Mouse (Mus musculus): ENCODE results near the gene Dusp2. TPM values are rescaled to one million over a fixed set of nuclear protein-coding genes. Genes with fewer than 3 reads are reported as not detected.

The Dusp2 gene
- polyA plus RNA-seq, 1 experiment from 2014 or later: 5.6 TPM

DNA sequence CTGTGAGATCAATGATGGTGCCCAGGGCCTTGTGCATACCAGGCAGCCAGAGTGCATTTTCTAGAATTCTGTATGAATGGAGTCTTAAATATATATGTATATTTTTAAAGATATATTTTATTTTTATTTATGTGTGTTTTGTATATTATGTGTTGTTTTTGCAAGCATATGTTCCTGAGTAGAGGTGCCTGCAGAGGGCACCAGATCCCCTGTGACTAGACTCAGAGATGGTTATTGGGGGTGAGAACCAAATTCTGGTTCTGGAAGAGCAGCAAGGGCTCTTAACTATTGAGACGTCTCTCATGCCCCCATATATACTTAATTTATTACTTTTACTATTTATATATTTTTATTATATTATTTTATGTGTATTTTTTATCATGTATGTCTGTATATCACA is 24.8 kb upstream of the Dusp2 start:
- Histone ChIP-seq H3K4me1 (ENCODE audit: insufficient read depth) (peaks cover 11% of the 10 kb centered on the region), H3K4me2 (ENCODE audit: low read depth, low read length) (no peak overlapping the region), H3K9me3 (ENCODE audit: low read length) (0 out of 2 replicates have a peak, but pooled peaks cover 2% of the 10 kb centered on the region), H3K4me3 (ENCODE audit: low read depth, low read length) (no peak overlapping the region), H3K36me3 (replicated peaks; ENCODE audit: insufficient read depth, low read length) (no peaks in the 10 kb centered on the region), H3K27ac (ENCODE audit: low read depth) (no peak overlapping the region), H3K9ac (replicated peaks) (no peak overlapping the region), H3K27me3 (ENCODE audit: insufficient read depth, low read length) (no peaks in the 10 kb centered on the region)
- TF ChIP-seq EP300 (IDR thresholded peaks at IDR 0.05; ENCODE audit: low read depth) (no peak), CTCF (IDR thresholded peaks at IDR 0.05; ENCODE audit: low read depth) (peak; percentile 11; the same call in 1 of the 2 replicates)
- WGBS (ENCODE audit: insufficient replicate concordance): 80% methylated on average over 1 of the region's 1 CpGs
- DNase-seq (no peak), ATAC-seq (no peak)

DNA sequence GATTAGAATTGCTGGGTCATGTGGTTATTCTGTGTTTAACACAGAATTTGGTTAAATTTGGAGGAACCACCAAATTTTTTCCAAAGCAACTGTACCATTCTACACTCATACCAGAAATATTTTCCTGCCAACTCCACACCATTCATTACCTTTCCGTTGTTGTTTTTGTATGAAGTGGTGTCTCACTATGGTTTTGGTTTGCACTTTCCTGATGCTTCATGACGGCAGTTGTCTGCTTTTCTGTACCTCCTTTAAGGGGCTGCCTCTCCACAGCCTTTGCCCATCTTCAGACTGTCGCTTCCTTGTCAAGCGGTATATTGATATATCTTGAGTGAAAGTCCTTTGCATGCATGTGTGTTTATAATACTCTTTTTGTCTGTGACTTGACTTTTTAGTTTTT is 23.2 kb upstream of the Dusp2 start:
- peaks cover 11% of the 10 kb centered on the region for H3K4me1 ChIP-seq (ENCODE audit: insufficient read depth)
- H3K4me2 ChIP-seq (ENCODE audit: low read depth, low read length): no peak overlapping the region
- H3K4me3 ChIP-seq (ENCODE audit: low read depth, low read length): no peak overlapping the region
- H3K9me3 ChIP-seq (ENCODE audit: low read length): 0 out of 2 replicates have a peak, but pooled peaks cover 2% of the 10 kb centered on the region
- no peaks in the 10 kb centered on the region for H3K36me3 ChIP-seq (replicated peaks; ENCODE audit: insufficient read depth, low read length)
- no peak for DNase-seq
- no peaks in the 10 kb centered on the region for H3K27me3 ChIP-seq (ENCODE audit: insufficient read depth, low read length)
- no peak overlapping the region for H3K9ac ChIP-seq (replicated peaks)
- TF ChIP-seq CTCF (IDR thresholded peaks at IDR 0.05; ENCODE audit: low read depth): no peak
- WGBS (ENCODE audit: insufficient replicate concordance): 87% methylated on average over 4 of the region's 4 CpGs
- H3K27ac ChIP-seq (ENCODE audit: low read depth): no peak overlapping the region
- no peak for ATAC-seq

DNA sequence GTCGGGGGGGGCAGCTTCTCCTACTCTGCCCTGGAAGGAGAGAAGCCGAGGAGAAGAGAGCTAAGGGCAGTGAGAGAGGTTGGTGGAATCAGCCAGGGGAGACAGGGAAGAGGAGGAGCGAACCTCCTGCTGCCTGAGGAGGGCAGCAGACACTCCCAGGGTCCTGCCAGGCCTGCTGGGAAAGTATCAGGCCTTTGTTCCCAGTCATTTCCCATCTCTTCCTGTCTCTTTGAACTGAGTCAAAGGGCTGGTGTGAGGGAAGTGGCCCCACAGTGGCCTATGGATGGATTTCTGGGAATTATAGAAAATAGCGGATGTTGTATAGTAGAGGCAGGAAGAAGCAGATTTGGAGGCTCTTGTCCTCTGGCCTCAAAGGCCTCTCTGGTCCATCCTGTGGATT is 22.1 kb upstream of the Dusp2 start:
- Histone ChIP-seq H3K4me1 (ENCODE audit: insufficient read depth) (peaks cover 11% of the 10 kb centered on the region), H3K9me3 (ENCODE audit: low read length) (0 out of 2 replicates have a peak, but pooled peaks cover 2% of the 10 kb centered on the region), H3K27me3 (ENCODE audit: insufficient read depth, low read length) (no peaks in the 10 kb centered on the region), H3K9ac (replicated peaks) (no peak overlapping the region), H3K4me3 (ENCODE audit: low read depth, low read length) (no peak overlapping the region), H3K36me3 (replicated peaks; ENCODE audit: insufficient read depth, low read length) (no peaks in the 10 kb centered on the region), H3K27ac (ENCODE audit: low read depth) (peak overlapping the region; percentile 25; the same call in 1 of the 2 replicates), H3K4me2 (ENCODE audit: low read depth, low read length) (no peak overlapping the region)
- ATAC-seq: peak; percentile 72
- DNase-seq: no peak
- TF ChIP-seq CTCF (IDR thresholded peaks at IDR 0.05; ENCODE audit: low read depth) (peak; percentile 52), EP300 (IDR thresholded peaks at IDR 0.05; ENCODE audit: low read depth) (peak; percentile 54; the same call in 1 of the 2 replicates)
- 43% methylated on average over 4 of the region's 4 CpGs for WGBS (ENCODE audit: insufficient replicate concordance)

GRCm38 (mm10) chr2:127314467-127315154 is 21.3 kb upstream of the Dusp2 start:
- WGBS (ENCODE audit: insufficient replicate concordance): 32% methylated on average over 6 of the region's 6 CpGs
- TF ChIP-seq EP300 (IDR thresholded peaks at IDR 0.05; ENCODE audit: low read depth) (no peak), CTCF (IDR thresholded peaks at IDR 0.05; ENCODE audit: low read depth) (no peak)
- H3K27ac ChIP-seq (ENCODE audit: low read depth): peak overlapping the region; percentile 25; the same call in 1 of the 2 replicates
- peaks cover 11% of the 10 kb centered on the region for H3K4me1 ChIP-seq (ENCODE audit: insufficient read depth)
- ATAC-seq (peak; percentile 70), DNase-seq (peak; percentile 54)
- H3K9ac ChIP-seq (replicated peaks): no peak overlapping the region
- H3K36me3 ChIP-seq (replicated peaks; ENCODE audit: insufficient read depth, low read length): no peaks in the 10 kb centered on the region
- 0 out of 2 replicates have a peak, but pooled peaks cover 2% of the 10 kb centered on the region for H3K9me3 ChIP-seq (ENCODE audit: low read length)
- H3K27me3 ChIP-seq (ENCODE audit: insufficient read depth, low read length): no peaks in the 10 kb centered on the region
- no peak overlapping the region; the same call in 1 of the 2 replicates for H3K4me2 ChIP-seq (ENCODE audit: low read depth, low read length)
- H3K4me3 ChIP-seq (ENCODE audit: low read depth, low read length): no peak overlapping the region

- Histone ChIP-seq H3K9me3 (ENCODE audit: low read length) (0 out of 2 replicates have a peak, but pooled peaks cover 2% of the 10 kb centered on the region), H3K4me1 (ENCODE audit: insufficient read depth) (peaks cover 11% of the 10 kb centered on the region), H3K4me2 (ENCODE audit: low read depth, low read length) (no peak overlapping the region), H3K9ac (replicated peaks) (no peak overlapping the region), H3K4me3 (ENCODE audit: low read depth, low read length) (no peak overlapping the region), H3K36me3 (replicated peaks; ENCODE audit: insufficient read depth, low read length) (no peaks in the 10 kb centered on the region), H3K27ac (ENCODE audit: low read depth) (peak overlapping the region; percentile 6; the same call in 1 of the 2 replicates), H3K27me3 (ENCODE audit: insufficient read depth, low read length) (no peaks in the 10 kb centered on the region)
- ATAC-seq: no peak
- no peak for DNase-seq
- WGBS (ENCODE audit: insufficient replicate concordance): 94% methylated on average over 1 of the region's 1 CpGs
- TF ChIP-seq EP300 (IDR thresholded peaks at IDR 0.05; ENCODE audit: low read depth) (no peak), CTCF (IDR thresholded peaks at IDR 0.05; ENCODE audit: low read depth) (no peak)
These were observed 20.8 kb upstream of the Dusp2 start for GRCm38 (mm10) chr2:127315155-127315470.

GRCm38 (mm10) chr2:127316431-127316830 is 19.5 kb upstream of the Dusp2 start:
- no peak overlapping the region for H3K27ac ChIP-seq (ENCODE audit: low read depth)
- H3K27me3 ChIP-seq (ENCODE audit: insufficient read depth, low read length): no peaks in the 10 kb centered on the region
- TF ChIP-seq CTCF (IDR thresholded peaks at IDR 0.05; ENCODE audit: low read depth) (no peak), EP300 (IDR thresholded peaks at IDR 0.05; ENCODE audit: low read depth) (no peak)
- no peak overlapping the region for H3K9ac ChIP-seq (replicated peaks)
- H3K4me2 ChIP-seq (ENCODE audit: low read depth, low read length): no peak overlapping the region
- DNase-seq (no peak), ATAC-seq (no peak)
- no peaks in the 10 kb centered on the region for H3K36me3 ChIP-seq (replicated peaks; ENCODE audit: insufficient read depth, low read length)
- 71% methylated on average over 5 of the region's 5 CpGs for WGBS (ENCODE audit: insufficient replicate concordance)
- 0 out of 2 replicates have a peak, but pooled peaks cover 2% of the 10 kb centered on the region for H3K9me3 ChIP-seq (ENCODE audit: low read length)
- H3K4me3 ChIP-seq (ENCODE audit: low read depth, low read length): no peak overlapping the region
- peaks cover 6% of the 10 kb centered on the region for H3K4me1 ChIP-seq (ENCODE audit: insufficient read depth)

Measured in liver, postnatal 0 days (tissue).